Mouse (Mus musculus) spleen, adult 2 months (tissue): ENCODE data around the gene Ptpn1. TPM values are rescaled to one million over a fixed set of nuclear protein-coding genes. Genes with fewer than 3 reads are reported as not detected.

Experiments used
- DNase-seq, 2 experiments: peaks; one replicate each; pipeline versions ENCODE4 v3.0.0 to v3.0.0-alpha.2; 2012 to 2021; ENCODE audit warnings: low spot score in 2 of 2, low read depth in 1 of 2
- H3K27ac ChIP-seq: fragments of 200-500 bp; 2 replicates; pipeline ENCODE4 v1.5.1; 2012; ENCODE audit warnings: low read length, inconsistent platforms; ENCODE audit not compliant: insufficient read depth
- H3K27me3 ChIP-seq: fragments of 200-500 bp; 2 replicates; pipeline ENCODE4 v1.6.1; 2012; ENCODE audit warnings: mild to moderate bottlenecking, moderate library complexity, low read length, inconsistent platforms; ENCODE audit not compliant: control insufficient read depth, insufficient read depth
- H3K36me3 ChIP-seq: fragments of 200-500 bp; 2 replicates; pipeline ENCODE4 v1.6.1; 2012; ENCODE audit warnings: mild to moderate bottlenecking, low read length, inconsistent platforms; ENCODE audit not compliant: control insufficient read depth, insufficient read depth
- H3K4me1 ChIP-seq: fragments of 200-500 bp; 2 replicates; pipeline ENCODE4 v1.6.1; 2011; ENCODE audit warnings: inconsistent platforms; ENCODE audit not compliant: control insufficient read depth, insufficient read depth, insufficient read length
- H3K4me3 ChIP-seq: fragments of 200-500 bp; 2 replicates; pipeline ENCODE4 v1.5.1; 2011; ENCODE audit warnings: mild to moderate bottlenecking, inconsistent platforms; ENCODE audit not compliant: insufficient read depth, insufficient read length; ENCODE audit errors: extremely low read depth
- CTCF ChIP-seq: fragments of 200-500 bp; IDR thresholded peaks from 2 replicates; pipeline ENCODE4 v1.5.1; 2011; ENCODE audit warnings: mild to moderate bottlenecking, inconsistent platforms; ENCODE audit not compliant: insufficient read depth, insufficient read length, insufficient replicate concordance; ENCODE audit errors: extremely low read depth
- POLR2A ChIP-seq: fragments of 200-500 bp; IDR thresholded peaks from 2 replicates; pipeline ENCODE4 v1.6.1; 2011; ENCODE audit warnings: low read depth, low read length, inconsistent platforms
- whole genome bisulfite sequencing: fragments of 180-500 bp; shearing (Covaris S2); methylation state at CpG from one replicate; pipeline ENCODE4 v1.1.7; 2018; 5-methylcytosine and 5-hydroxymethylcytosine counted together
- polyA plus RNA-seq: library from polyadenylated mRNA; depleted of rRNA; stranded (reverse); fragments of >200 nt; gene quantifications from 2 replicates; pipeline ENCODE4 v1.2.3, GENCODE M21; 2012

The Ptpn1 gene
- polyA plus RNA-seq, 1 experiment = 83.8 TPM

DNA sequence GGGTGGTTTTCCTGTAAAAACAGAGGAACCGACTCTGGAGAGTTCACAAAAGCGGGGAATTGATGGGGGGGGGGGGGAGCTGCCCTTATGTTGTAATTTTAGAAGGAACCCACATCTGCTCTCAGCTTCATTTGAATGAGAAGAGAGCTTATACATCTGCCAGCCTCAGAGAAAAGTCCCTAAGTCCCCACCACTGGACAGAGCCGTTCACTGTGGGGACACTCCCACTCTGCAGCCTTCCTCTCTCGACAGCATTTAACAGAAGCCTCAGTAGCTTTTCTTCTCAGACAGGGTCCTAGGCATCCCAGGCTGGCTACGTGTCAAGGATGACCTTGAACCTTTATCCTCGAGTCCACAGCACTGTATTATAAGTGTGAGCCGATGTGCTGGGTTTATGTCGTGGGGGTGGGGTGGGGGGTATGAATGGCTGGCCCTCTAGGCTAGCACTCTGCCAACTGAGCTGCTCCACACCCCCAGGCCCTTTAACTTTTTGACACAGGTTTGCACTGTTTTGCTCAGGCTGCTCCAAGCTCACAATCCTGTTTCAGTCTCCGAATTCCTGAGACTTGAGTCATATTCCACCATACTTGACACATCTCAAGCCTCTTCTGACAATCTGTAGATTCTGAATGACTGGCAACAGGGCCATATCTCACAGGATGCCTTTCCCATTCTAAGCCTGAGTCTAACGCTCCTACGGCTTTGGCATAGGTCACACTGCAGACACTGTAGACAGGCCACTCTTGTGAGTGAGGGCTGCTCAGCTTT is 8.0 kb downstream of the Ptpn1 start:
- WGBS = 63% methylated on average over 11 of the region's 11 CpGs
- Histone ChIP-seq H3K27me3 (no peaks in the 10 kb centered on the region), H3K4me1 (peaks cover 78% of the 10 kb centered on the region), H3K36me3 (peaks cover 2% of the 10 kb centered on the region; the same call in 1 of the 2 replicates), H3K4me3 (no peak overlapping the region), H3K27ac (peak overlapping the region; percentile 59; the same call in 1 of the 2 replicates)
- TF ChIP-seq POLR2A = no peak
- no peak for TF ChIP-seq CTCF
- DNase-seq = no peak

GRCm38 (mm10) chr2:167940636-167941035 is 8.8 kb downstream of the Ptpn1 start:
- no peaks in the 10 kb centered on the region for H3K27me3 ChIP-seq
- H3K4me1 ChIP-seq = peaks cover 80% of the 10 kb centered on the region
- no peaks in the 10 kb centered on the region for H3K36me3 ChIP-seq
- peak overlapping the region; percentile 97 for H3K27ac ChIP-seq
- no peak for TF ChIP-seq POLR2A
- no peak for TF ChIP-seq CTCF
- H3K4me3 ChIP-seq = no peak overlapping the region
- 62% methylated on average over 11 of the region's 11 CpGs for WGBS
- no peak for DNase-seq

GRCm38 (mm10) chr2:167941320-167941719 is 9.5 kb downstream of the Ptpn1 start:
- Histone ChIP-seq H3K4me3 (no peak overlapping the region), H3K4me1 (peaks cover 76% of the 10 kb centered on the region), H3K27me3 (no peaks in the 10 kb centered on the region), H3K27ac (peak overlapping the region; percentile 97), H3K36me3 (no peaks in the 10 kb centered on the region)
- TF ChIP-seq CTCF (no peak), POLR2A (no peak)
- no peak for DNase-seq
- WGBS = 77% methylated on average over 4 of the region's 4 CpGs

DNA sequence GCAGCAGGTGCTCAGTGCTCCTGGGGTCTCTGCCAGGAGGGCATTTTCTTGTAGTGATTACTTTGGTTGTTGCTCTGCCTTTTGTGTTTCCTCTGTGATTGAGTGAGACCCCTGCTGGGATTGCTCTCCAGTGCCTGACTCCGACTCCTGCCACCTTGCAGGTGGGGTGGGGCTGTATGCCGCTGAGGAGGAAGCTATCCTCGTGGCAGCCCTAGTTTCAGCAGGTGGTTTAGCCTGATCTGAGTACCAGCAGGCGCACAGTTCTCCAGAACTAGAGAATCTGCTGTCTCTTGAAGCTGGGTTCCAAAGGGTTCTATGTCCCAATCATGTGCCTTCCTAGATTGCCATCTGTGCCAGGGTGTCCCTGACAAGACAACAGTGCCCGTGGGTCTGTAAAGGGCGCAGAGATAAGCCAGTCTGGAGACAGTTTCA is 9.9 kb downstream of the Ptpn1 start:
- Histone ChIP-seq H3K4me1 (peaks cover 76% of the 10 kb centered on the region), H3K36me3 (no peaks in the 10 kb centered on the region), H3K4me3 (no peak overlapping the region), H3K27ac (peak overlapping the region; percentile 97), H3K27me3 (no peaks in the 10 kb centered on the region)
- 27% methylated on average over 6 of the region's 6 CpGs for WGBS
- TF ChIP-seq POLR2A = no peak
- no peak for TF ChIP-seq CTCF
- DNase-seq = peak in 1 of 2 experiments; percentile 41

- peaks cover 71% of the 10 kb centered on the region for H3K4me1 ChIP-seq
- 11% methylated on average over 8 of the region's 8 CpGs for WGBS
- no peaks in the 10 kb centered on the region for H3K27me3 ChIP-seq
- H3K36me3 ChIP-seq = no peaks in the 10 kb centered on the region
- no peak for TF ChIP-seq CTCF
- TF ChIP-seq POLR2A = no peak
- peak overlapping the region; percentile 97 for H3K27ac ChIP-seq
- H3K4me3 ChIP-seq = peak overlapping the region; percentile 15; the same call in 1 of the 2 replicates
- DNase-seq = peak in 1 of 2 experiments; percentile 21
Measured at GRCm38 (mm10) chr2:167942199-167942925, 10.5 kb downstream of the Ptpn1 start.

DNA sequence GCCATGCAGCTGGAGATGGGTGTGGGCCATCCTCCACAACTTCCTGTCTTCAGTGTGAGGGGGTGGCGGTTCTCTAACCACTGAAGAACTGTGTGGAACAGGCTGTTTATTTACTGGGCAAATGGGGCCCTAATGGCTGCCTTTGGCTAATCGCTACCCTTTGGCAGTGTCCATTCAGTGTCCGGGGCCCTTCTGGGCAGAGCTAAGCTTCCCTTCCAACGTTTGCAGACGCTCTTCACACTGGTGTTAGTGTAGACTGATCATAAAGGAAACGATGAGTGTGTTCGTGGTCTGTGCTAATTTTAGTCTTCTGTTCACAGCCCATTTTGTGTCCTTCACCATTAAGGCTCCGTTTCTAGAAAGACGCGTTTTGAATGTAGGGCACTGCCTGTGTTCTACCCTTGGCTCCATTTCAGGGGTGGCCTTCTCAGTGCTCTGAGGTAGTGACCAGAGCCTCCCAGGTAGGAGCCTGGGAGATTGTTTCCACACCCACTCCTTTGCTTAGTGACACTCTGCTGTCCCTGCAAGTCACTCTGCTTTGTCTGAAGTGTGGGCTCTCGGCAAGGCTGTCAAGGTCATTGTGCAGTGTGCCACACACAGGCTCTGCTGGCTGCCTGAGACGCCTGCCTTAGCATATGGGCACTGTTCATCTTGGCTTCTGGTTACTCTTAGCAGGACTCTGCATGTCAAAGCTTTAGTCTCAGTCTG is 11.2 kb downstream of the Ptpn1 start:
- WGBS = 6% methylated on average over 12 of the region's 12 CpGs
- Histone ChIP-seq H3K36me3 (no peaks in the 10 kb centered on the region), H3K4me3 (peak overlapping the region; percentile 45; the same call in 1 of the 2 replicates), H3K27ac (peak overlapping the region; percentile 97), H3K4me1 (peaks cover 77% of the 10 kb centered on the region), H3K27me3 (no peaks in the 10 kb centered on the region)
- peak in 1 of 2 experiments; percentile 71 for DNase-seq
- no peak for TF ChIP-seq POLR2A
- TF ChIP-seq CTCF = no peak
